Mouse (Mus musculus) liver, embryonic 13.5 days (tissue): ENCODE data around the gene Fam168b. TPM values are rescaled to one million over a fixed set of nuclear protein-coding genes. Genes with fewer than 3 reads are reported as not detected.

Source experiments
- ATAC-seq: fragments of 200-750 bp; cut with Nextera tagmentation; 2 replicates; pipeline ENCODE4 v1.8.0; 2017; ENCODE audit warnings: low read depth, mild to moderate bottlenecking, moderate number of reproducible peaks, moderate library complexity
- DNase-seq: peaks from one replicate; pipeline ENCODE4 v3.0.0; 2022
- H3K27ac ChIP-seq: fragments of 300-500 bp; sonication (generic); 2 replicates; pipeline ENCODE4 v1.5.1; 2015; ENCODE audit warnings: moderate library complexity, mild to moderate bottlenecking, inconsistent platforms
- H3K27me3 ChIP-seq: fragments of 300-500 bp; sonication (generic); 2 replicates; pipeline ENCODE4 v1.6.1; 2015; ENCODE audit warnings: mild to moderate bottlenecking, inconsistent platforms
- H3K36me3 ChIP-seq: fragments of 300-500 bp; sonication (generic); 2 replicates; pipeline ENCODE4 v1.6.1; 2015; ENCODE audit warnings: mild to moderate bottlenecking, inconsistent platforms
- H3K4me1 ChIP-seq: fragments of 300-500 bp; sonication (generic); replicated peaks from 2 replicates; pipeline ENCODE4 v1.6.1; 2015; ENCODE audit warnings: inconsistent platforms
- H3K4me2 ChIP-seq: fragments of 300-500 bp; sonication (generic); 2 replicates; pipeline ENCODE4 v1.6.1; 2015; ENCODE audit warnings: inconsistent platforms, mild to moderate bottlenecking, moderate library complexity
- H3K4me3 ChIP-seq: fragments of 300-500 bp; sonication (generic); replicated peaks from 2 replicates; pipeline ENCODE4 v1.5.1; 2015; ENCODE audit warnings: mild to moderate bottlenecking, inconsistent platforms
- H3K9ac ChIP-seq: fragments of 300-500 bp; sonication (generic); 2 replicates; pipeline ENCODE4 v1.6.1; 2015; ENCODE audit warnings: mild to moderate bottlenecking, inconsistent platforms
- H3K9me3 ChIP-seq: fragments of 300-500 bp; sonication (generic); replicated peaks from 2 replicates; pipeline ENCODE4 v1.6.1; 2016; ENCODE audit warnings: inconsistent platforms
- WGBS: fragments of 180-500 bp; shearing (Covaris S2); methylation state at CpG from one replicate; pipeline ENCODE4 v1.1.7; 2015; ENCODE audit not compliant: insufficient replicate concordance; 5-methylcytosine and 5-hydroxymethylcytosine counted together
- polyA plus RNA-seq: library from polyadenylated mRNA; unstranded; fragments of >200 nt; fragmentation: Nextera tagmentation; extraction: Ambion mirVana; gene quantifications from 2 replicates; pipeline ENCODE4 v1.2.1, GENCODE M21; 2015

Fam168b gene
- polyA plus RNA-seq, 1 experiment from 2014 or later, result 16.1 TPM

DNA sequence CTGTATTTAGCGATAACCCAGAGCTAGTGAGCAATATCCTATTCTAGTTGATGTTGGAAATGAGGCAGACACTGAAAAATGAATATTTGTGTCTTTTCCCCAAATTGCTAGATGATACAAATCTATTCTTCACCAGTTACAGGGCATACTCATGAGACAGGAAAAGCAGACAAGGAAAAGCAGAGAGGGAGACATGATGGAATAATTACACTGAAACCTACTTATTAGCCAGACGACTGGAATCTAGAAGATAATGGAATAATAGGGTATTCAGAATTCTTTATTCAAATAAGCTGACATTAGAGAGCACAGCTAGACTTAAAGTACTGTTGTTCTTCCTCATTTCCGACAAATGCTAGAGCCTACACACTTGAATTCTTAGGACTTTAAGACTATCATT lies 67.0 kb downstream of the Fam168b start:
- no peak overlapping the region for H3K9ac ChIP-seq
- ATAC-seq, result no peak
- H3K4me1 ChIP-seq, result no peaks in the 10 kb centered on the region
- no peak overlapping the region for H3K27ac ChIP-seq
- DNase-seq, result no peak
- no peaks in the 10 kb centered on the region for H3K9me3 ChIP-seq
- no peaks in the 10 kb centered on the region for H3K36me3 ChIP-seq
- no peak overlapping the region for H3K4me3 ChIP-seq
- H3K4me2 ChIP-seq, result no peak overlapping the region
- WGBS, result 75% methylated on average over 3 of the region's 3 CpGs
- H3K27me3 ChIP-seq, result no peaks in the 10 kb centered on the region

DNA sequence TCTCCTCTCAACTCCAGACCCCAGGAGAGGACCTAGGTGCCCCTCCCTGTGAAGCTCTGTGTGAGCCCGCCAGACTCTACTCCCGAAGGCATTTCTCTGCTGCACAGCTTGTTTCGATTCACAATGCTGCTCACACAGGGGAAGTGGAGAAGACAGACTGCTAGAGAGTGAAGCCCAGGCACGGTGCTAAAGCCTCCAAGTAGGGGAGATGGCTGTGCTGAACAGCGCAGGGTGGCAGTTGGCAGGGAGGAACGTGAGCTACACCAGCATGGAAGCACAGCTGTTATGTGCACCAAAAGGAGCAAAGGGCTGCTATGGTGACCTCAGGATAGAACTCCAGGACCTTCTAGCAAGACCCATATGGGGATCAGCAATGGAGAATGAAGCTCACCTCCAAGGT lies 74.0 kb downstream of the Fam168b start:
- H3K4me1 ChIP-seq, result no peaks in the 10 kb centered on the region
- H3K36me3 ChIP-seq, result no peaks in the 10 kb centered on the region
- H3K9me3 ChIP-seq, result no peaks in the 10 kb centered on the region
- ATAC-seq, result no peak
- H3K4me2 ChIP-seq, result no peak overlapping the region
- no peak for DNase-seq
- WGBS, result 58% methylated on average over 6 of the region's 6 CpGs
- H3K27ac ChIP-seq, result no peak overlapping the region
- H3K27me3 ChIP-seq, result no peaks in the 10 kb centered on the region
- H3K9ac ChIP-seq, result no peak overlapping the region
- H3K4me3 ChIP-seq, result no peak overlapping the region

DNA sequence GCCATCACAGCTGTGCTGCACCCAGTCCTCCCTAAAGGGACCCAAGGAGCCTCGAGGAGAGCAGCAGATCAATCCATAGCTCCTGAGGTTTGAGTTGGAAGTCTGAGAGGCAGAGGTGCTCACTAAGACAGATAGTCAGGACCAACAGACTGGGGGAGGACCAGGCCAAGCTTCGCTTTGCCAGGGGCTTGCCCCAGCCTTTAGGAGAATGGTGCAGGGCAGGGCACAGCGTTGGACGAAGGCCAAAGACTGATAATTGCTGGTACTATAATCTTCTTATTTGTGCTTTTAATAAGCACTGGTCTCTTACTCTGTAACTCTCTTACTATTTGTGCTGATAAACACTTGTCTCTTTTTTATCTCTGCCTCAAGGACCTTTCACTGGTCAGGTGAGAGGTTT lies 75.0 kb downstream of the Fam168b start:
- no peak overlapping the region for H3K9ac ChIP-seq
- no peaks in the 10 kb centered on the region for H3K27me3 ChIP-seq
- no peak for DNase-seq
- no peak overlapping the region for H3K27ac ChIP-seq
- no peaks in the 10 kb centered on the region for H3K36me3 ChIP-seq
- ATAC-seq, result no peak
- H3K9me3 ChIP-seq, result no peaks in the 10 kb centered on the region
- no peak overlapping the region for H3K4me2 ChIP-seq
- H3K4me1 ChIP-seq, result no peaks in the 10 kb centered on the region
- WGBS, result 33% methylated on average over 4 of the region's 4 CpGs
- H3K4me3 ChIP-seq, result no peak overlapping the region

DNA sequence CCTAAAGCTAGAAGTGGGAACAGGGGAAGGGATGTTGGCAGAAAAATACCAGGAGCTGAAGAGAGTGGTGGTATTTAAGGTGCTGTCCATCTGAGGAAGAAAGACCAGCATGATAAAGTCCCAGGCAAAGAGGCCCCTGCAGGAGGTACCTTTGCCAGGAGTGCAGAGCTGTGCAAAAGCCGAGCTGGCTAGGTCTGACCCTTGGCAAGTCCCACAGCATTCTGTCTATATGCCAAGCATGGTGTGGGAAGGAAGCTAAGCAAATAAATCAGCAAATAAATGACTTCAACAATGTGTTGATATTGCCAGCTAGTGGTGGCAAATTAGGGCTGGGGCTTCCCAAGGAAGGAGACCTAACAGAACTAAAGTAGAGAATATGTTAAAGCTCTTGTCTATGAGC lies 76.0 kb downstream of the Fam168b start:
- H3K27ac ChIP-seq, result no peak overlapping the region
- ATAC-seq, result no peak
- no peak overlapping the region for H3K4me2 ChIP-seq
- H3K4me3 ChIP-seq, result no peak overlapping the region
- no peaks in the 10 kb centered on the region for H3K36me3 ChIP-seq
- H3K27me3 ChIP-seq, result no peaks in the 10 kb centered on the region
- H3K4me1 ChIP-seq, result no peaks in the 10 kb centered on the region
- H3K9me3 ChIP-seq, result no peaks in the 10 kb centered on the region
- no peak overlapping the region for H3K9ac ChIP-seq
- WGBS, result 27% methylated on average over 1 of the region's 1 CpGs
- no peak for DNase-seq

Other genes starting within 250 kb of the Fam168b start
- gene Plekhb2, start 6.9 kb upstream of the Fam168b start, polyA plus RNA-seq, result 9.7 and 11.5 TPM in 2 replicates